Mouse (Mus musculus): ENCODE data around the gene Zfr2. TPM values are rescaled to one million over a fixed set of nuclear protein-coding genes. Genes with fewer than 3 reads are reported as not detected.

The Zfr2 gene
- polyA plus RNA-seq (2015; fragmentation: Nextera tagmentation; extraction: Ambion mirVana), result 0.28 and 0.43 TPM in 2 replicates

DNA sequence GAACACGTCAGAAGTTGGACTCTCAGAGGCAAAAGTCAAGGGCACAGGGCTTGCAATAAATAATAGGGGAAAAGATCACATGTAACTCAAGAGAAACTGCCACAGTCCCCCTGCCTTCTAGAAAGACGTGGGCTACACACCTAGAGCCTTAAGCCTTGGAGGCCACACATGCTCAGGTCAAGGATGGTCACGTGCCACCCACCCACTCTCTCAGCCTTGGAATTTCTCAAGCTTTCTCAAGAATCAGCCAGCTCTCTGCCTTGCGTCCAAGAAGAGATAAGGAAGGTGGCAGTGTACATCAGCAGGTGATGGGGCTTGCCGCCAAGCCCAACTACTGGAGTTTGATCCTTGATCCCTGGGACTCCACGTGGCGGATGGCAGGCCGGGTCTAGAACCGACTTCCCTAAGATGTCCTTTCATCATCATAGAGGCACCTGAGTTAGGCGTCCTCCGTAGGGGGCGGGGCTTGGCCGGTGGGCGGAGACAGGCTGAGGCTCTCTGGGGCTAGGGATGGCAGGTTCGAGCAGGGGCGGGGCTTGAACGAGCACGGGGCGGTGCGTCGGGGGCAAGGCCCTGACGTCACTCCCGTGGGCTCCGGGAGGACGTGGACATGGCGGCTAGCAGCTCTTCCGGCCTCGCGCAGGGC lies at the start of gene Zfr2:
Gene Zfr2, plus strand, starts transcription at position 576 of the 646 bp plus-strand sequence.
- H3K9me3 ChIP-seq (replicated peaks), result no peaks in the 10 kb centered on the region
- H3K4me1 ChIP-seq (replicated peaks), result peaks cover 28% of the 10 kb centered on the region
- DNase-seq, result peak; percentile 87
- H3K4me2 ChIP-seq, result peak within 1 kb of the TSS; percentile 76
- no peaks in the 10 kb centered on the region for H3K36me3 ChIP-seq
- peak; percentile 82 for ATAC-seq (ENCODE audit: low read depth)
- WGBS (ENCODE audit: insufficient replicate concordance), result 7% methylated on average over 29 of the region's 29 CpGs
- H3K9ac ChIP-seq, result peak within 1 kb of the TSS; percentile 69
- no peak within 1 kb of the TSS; the same call in 1 of the 2 replicates for H3K27ac ChIP-seq
- peak within 1 kb of the TSS; percentile 70 for H3K4me3 ChIP-seq (replicated peaks)
- peaks cover 67% of the 10 kb centered on the region for H3K27me3 ChIP-seq

GRCm38 (mm10) chr10:81183805-81184204 lies 49.1 kb upstream of the Zfr2 start, which contains the start of gene 4930442H23Rik:
TSS of gene 4930442H23Rik (minus strand) at chr10:81183849.
- Histone ChIP-seq H3K36me3 (peaks cover 76% of the 10 kb centered on the region), H3K4me1 (replicated peaks) (peaks cover 54% of the 10 kb centered on the region)
- DNase-seq, result no peak

GRCm38 (mm10) chr10:81184765-81185164 lies 48.2 kb upstream of the Zfr2 start:
- H3K36me3 ChIP-seq, result peaks cover 71% of the 10 kb centered on the region
- peaks cover 47% of the 10 kb centered on the region for H3K4me1 ChIP-seq (replicated peaks)
- no peaks in the 10 kb centered on the region for H3K27me3 ChIP-seq
- 68% methylated on average over 4 of the region's 4 CpGs for WGBS (ENCODE audit: insufficient replicate concordance)
- no peaks in the 10 kb centered on the region for H3K9me3 ChIP-seq (replicated peaks)
- 0 out of 2 replicates have a peak overlapping the region, but pooled peaks have one; percentile 81 for H3K4me2 ChIP-seq
- H3K27ac ChIP-seq, result peak overlapping the region; percentile 65; the same call in 1 of the 2 replicates
- H3K4me3 ChIP-seq (replicated peaks), result no peak overlapping the region
- H3K9ac ChIP-seq, result no peak overlapping the region
- DNase-seq, result no peak
- ATAC-seq (ENCODE audit: low read depth), result no peak

More at GRCm38 (mm10) chr10:81183805-81184204, 49.1 kb upstream of the Zfr2 start, which contains the start of gene 4930442H23Rik:
- Histone ChIP-seq H3K4me3 (replicated peaks) (peak within 1 kb of the TSS; percentile 71), H3K27me3 (no peaks in the 10 kb centered on the region), H3K9me3 (replicated peaks) (no peaks in the 10 kb centered on the region), H3K27ac (peak within 1 kb of the TSS; percentile 79), H3K9ac (peak within 1 kb of the TSS; percentile 75), H3K4me2 (peak within 1 kb of the TSS; percentile 81)
- ATAC-seq (ENCODE audit: low read depth), result no peak
- WGBS (ENCODE audit: insufficient replicate concordance), result 64% methylated on average over 5 of the region's 5 CpGs

DNA sequence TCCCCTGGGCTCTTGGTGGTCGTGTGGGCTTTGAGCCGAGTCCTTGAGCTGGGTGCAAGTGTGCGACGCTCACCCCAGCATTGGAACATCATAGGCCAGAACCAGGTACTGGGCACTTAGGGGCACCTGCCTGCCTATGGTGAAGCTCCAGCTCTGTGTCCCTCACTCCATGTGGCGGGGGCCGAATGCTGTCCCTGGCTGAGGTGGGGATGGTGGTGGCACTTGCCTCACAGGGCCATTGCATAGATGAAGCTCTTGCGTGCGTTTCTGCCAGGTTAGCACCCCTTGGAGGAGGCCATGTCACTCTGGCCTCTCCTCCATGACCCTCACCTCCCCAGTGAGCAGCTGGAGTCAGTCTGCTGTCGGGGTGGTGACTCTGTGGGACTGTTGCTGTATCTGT lies 45.8 kb upstream of the Zfr2 start:
- no peak overlapping the region for H3K4me2 ChIP-seq
- no peak overlapping the region for H3K27ac ChIP-seq
- no peak overlapping the region for H3K9ac ChIP-seq
- no peaks in the 10 kb centered on the region for H3K9me3 ChIP-seq (replicated peaks)
- DNase-seq, result no peak
- H3K4me3 ChIP-seq (replicated peaks), result no peak overlapping the region
- WGBS (ENCODE audit: insufficient replicate concordance), result 83% methylated on average over 9 of the region's 9 CpGs
- no peaks in the 10 kb centered on the region for H3K27me3 ChIP-seq
- no peak for ATAC-seq (ENCODE audit: low read depth)
- peaks cover 50% of the 10 kb centered on the region for H3K4me1 ChIP-seq (replicated peaks)
- H3K36me3 ChIP-seq, result peaks cover 61% of the 10 kb centered on the region

DNA sequence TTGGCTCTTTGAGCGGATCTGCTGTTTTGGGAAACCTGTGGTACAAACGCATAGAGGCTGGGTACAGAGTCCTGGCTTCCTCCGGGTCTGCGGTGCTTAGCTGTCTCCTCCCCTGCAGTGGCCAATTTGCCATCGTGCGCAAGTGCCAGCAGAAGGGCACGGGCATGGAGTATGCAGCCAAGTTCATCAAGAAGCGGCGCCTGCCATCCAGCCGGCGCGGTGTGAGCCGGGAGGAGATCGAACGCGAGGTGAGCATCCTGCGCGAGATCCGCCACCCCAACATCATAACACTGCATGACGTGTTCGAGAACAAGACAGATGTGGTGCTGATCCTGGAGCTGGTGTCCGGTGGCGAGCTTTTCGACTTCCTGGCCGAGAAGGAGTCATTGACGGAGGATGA lies 43.1 kb upstream of the Zfr2 start:
- DNase-seq (no peak), ATAC-seq (ENCODE audit: low read depth) (no peak)
- no peak overlapping the region for H3K4me2 ChIP-seq
- no peak overlapping the region for H3K9ac ChIP-seq
- peaks cover 47% of the 10 kb centered on the region for H3K36me3 ChIP-seq
- H3K27me3 ChIP-seq, result peaks cover 24% of the 10 kb centered on the region
- peaks cover 56% of the 10 kb centered on the region for H3K4me1 ChIP-seq (replicated peaks)
- no peak overlapping the region for H3K27ac ChIP-seq
- H3K4me3 ChIP-seq (replicated peaks), result no peak overlapping the region
- WGBS (ENCODE audit: insufficient replicate concordance), result 83% methylated on average over 26 of the region's 26 CpGs
- H3K9me3 ChIP-seq (replicated peaks), result no peaks in the 10 kb centered on the region

DNA sequence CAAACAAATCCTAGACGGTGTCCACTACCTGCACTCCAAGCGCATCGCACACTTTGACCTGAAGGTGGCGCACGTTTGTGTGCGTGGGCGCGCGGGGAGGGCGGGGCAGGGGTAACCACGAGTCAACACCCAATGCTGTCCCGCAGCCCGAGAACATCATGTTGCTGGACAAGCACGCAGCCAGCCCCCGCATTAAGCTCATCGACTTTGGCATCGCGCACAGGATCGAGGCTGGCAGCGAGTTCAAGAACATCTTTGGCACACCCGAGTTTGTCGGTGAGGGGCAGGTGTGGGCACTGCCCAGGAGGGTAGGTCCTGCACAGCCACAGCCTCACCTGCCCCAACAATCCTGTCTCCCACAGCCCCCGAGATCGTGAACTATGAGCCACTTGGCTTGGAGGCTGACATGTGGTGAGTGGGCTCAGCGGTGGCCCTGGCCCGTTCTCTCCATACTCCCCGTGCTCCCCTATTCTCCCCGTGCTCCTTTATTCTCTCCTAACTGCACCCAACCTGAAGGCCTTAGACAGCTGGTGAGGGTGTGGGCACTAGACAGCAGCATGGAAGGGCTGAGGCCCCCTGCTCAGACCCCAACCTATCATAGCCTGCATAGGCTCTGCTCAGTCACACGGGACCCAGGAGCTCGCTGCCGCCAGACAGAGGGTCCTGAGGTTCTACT lies 42.6 kb upstream of the Zfr2 start:
- peak overlapping the region; percentile 23; the same call in 1 of the 2 replicates for H3K9ac ChIP-seq
- H3K4me2 ChIP-seq, result no peak overlapping the region
- H3K4me3 ChIP-seq (replicated peaks), result no peak overlapping the region
- no peaks in the 10 kb centered on the region for H3K9me3 ChIP-seq (replicated peaks)
- no peak for DNase-seq
- peaks cover 30% of the 10 kb centered on the region for H3K27me3 ChIP-seq
- WGBS (ENCODE audit: insufficient replicate concordance), result 65% methylated on average over 31 of the region's 31 CpGs
- peak overlapping the region; percentile 50; the same call in 1 of the 2 replicates for H3K27ac ChIP-seq
- peak; percentile 1; the same call in 1 of the 2 replicates for ATAC-seq (ENCODE audit: low read depth)
- H3K36me3 ChIP-seq, result peaks cover 41% of the 10 kb centered on the region
- H3K4me1 ChIP-seq (replicated peaks), result peaks cover 54% of the 10 kb centered on the region

DNA sequence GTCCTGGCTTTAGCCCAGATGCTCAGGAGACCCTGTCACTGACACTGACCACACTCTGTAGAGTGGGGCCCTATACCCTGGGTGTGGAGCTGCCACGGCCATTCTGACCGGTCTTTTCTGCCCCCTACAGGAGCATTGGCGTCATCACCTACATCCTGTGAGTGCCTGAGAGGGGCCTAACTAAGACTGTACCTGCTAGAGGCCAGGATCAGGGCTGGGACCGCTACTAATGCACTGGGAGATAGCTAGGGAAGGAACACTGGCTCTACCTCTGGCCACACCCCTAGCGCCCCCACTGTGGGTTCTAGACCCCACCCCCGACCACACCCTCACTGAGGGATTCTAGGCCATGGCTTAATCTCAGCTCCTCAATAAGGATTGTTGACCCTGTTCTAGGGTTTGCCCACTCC lies 42.0 kb upstream of the Zfr2 start:
- peaks cover 37% of the 10 kb centered on the region for H3K36me3 ChIP-seq
- H3K27ac ChIP-seq, result peak overlapping the region; percentile 50; the same call in 1 of the 2 replicates
- no peak for DNase-seq

GRCm38 (mm10) chr10:81191342-81191982 lies 41.5 kb upstream of the Zfr2 start:
- no peak for ATAC-seq (ENCODE audit: low read depth)
- Histone ChIP-seq H3K9me3 (replicated peaks) (no peaks in the 10 kb centered on the region), H3K27ac (peak overlapping the region; percentile 50; the same call in 1 of the 2 replicates), H3K4me3 (replicated peaks) (no peak overlapping the region), H3K9ac (no peak overlapping the region), H3K36me3 (peaks cover 35% of the 10 kb centered on the region), H3K27me3 (peaks cover 41% of the 10 kb centered on the region), H3K4me2 (peak overlapping the region; percentile 90), H3K4me1 (replicated peaks) (peaks cover 57% of the 10 kb centered on the region)
- DNase-seq, result no peak
- 67% methylated on average over 18 of the region's 18 CpGs for WGBS (ENCODE audit: insufficient replicate concordance)

More for the DNA sequence above, 42.0 kb upstream of the Zfr2 start:
- Histone ChIP-seq H3K4me3 (replicated peaks) (no peak overlapping the region), H3K4me1 (replicated peaks) (peaks cover 57% of the 10 kb centered on the region), H3K27me3 (peaks cover 35% of the 10 kb centered on the region), H3K4me2 (no peak overlapping the region), H3K9ac (peak overlapping the region; percentile 23; the same call in 1 of the 2 replicates), H3K9me3 (replicated peaks) (no peaks in the 10 kb centered on the region)
- peak; percentile 7; the same call in 1 of the 2 replicates for ATAC-seq (ENCODE audit: low read depth)
- 33% methylated on average over 6 of the region's 6 CpGs for WGBS (ENCODE audit: insufficient replicate concordance)

DNA sequence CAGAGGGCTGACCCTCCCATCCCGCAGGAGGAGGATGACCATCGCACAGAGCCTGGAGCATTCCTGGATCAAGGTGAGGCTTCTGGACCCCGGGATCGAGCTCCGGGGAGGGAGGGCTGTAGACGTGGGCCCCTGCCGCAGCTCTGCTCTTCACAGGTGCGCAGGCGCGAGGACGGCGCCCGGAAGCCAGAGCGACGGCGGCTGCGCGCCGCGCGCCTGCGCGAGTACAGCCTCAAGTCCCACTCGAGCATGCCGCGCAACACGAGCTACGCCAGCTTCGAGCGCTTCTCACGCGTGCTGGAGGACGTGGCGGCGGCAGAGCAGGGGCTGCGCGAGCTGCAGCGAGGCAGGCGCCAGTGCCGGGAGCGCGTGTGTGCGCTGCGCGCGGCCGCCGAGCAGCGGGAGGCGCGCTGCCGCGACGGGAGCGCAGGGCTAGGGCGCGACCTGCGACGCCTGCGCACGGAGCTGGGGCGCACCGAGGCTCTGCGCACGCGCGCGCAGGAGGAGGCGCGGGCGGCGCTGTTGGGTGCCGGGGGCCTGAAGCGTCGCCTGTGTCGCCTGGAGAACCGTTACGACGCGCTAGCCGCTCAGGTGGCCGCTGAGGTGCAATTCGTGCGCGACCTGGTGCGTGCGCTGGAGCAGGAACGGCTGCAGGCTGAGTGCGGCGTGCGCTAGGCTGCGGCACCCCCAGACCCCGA lies 40.5 kb upstream of the Zfr2 start:
- Histone ChIP-seq H3K4me1 (replicated peaks) (peaks cover 57% of the 10 kb centered on the region), H3K4me2 (peak overlapping the region; percentile 90), H3K27me3 (peaks cover 50% of the 10 kb centered on the region), H3K9ac (peak overlapping the region; percentile 83), H3K36me3 (peaks cover 25% of the 10 kb centered on the region), H3K27ac (peak overlapping the region; percentile 81), H3K9me3 (replicated peaks) (no peaks in the 10 kb centered on the region), H3K4me3 (replicated peaks) (peak overlapping the region; percentile 69)
- 1% methylated on average over 93 of the region's 93 CpGs for WGBS (ENCODE audit: insufficient replicate concordance)
- DNase-seq, result peak; percentile 65
- peak; percentile 84 for ATAC-seq (ENCODE audit: low read depth)

DNA sequence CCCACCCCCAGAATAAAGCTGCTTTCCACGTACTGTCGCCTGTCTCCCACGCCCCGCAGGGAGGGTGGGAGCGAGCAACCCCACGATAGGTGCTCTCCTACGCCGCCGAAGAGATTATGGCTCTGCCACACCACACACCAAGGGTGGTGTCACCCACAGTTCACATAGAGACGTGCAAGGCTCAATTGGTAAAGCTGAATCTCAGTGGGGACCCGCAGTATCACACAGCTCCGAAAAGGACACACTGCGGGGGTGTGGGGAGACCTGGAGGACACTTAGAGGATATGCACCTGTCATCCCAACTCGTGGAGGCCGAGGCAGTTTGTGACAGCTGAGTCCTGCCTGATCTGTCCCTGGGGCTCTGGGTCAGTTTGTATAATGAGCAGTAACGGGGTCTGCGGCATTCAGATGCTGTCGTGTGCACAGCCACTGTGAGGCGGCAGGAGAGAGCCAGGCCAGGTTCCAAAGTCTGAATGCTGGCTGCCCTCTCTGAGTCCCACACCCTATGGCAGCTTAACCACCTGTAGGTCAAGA lies 39.9 kb upstream of the Zfr2 start:
- 8% methylated on average over 19 of the region's 19 CpGs for WGBS (ENCODE audit: insufficient replicate concordance)
- Histone ChIP-seq H3K4me2 (peak overlapping the region; percentile 90), H3K9me3 (replicated peaks) (no peaks in the 10 kb centered on the region), H3K4me1 (replicated peaks) (peaks cover 57% of the 10 kb centered on the region), H3K36me3 (peaks cover 24% of the 10 kb centered on the region), H3K27ac (peak overlapping the region; percentile 62), H3K9ac (peak overlapping the region; percentile 83), H3K27me3 (peaks cover 54% of the 10 kb centered on the region), H3K4me3 (replicated peaks) (peak overlapping the region; percentile 69)
- peak; percentile 26 for ATAC-seq (ENCODE audit: low read depth)
- DNase-seq, result no peak
